Mouse (Mus musculus) CH12.LX (cell line): ENCODE measurements around the gene Cenpx.

Experiments used
- CTCF ChIP-seq, 2 experiments: IDR thresholded peaks in 1 of 2; conservative IDR thresholded peaks in 1 of 2; 2 replicates each; pipeline ENCODE4 v1.5.1; 2011 to 2012; ENCODE audit warnings: low read depth in 2 of 2, low read length in 2 of 2, improper control_type of control experiment in 1 of 2, inconsistent platforms in 1 of 2, mild to moderate bottlenecking in 1 of 2, moderate library complexity in 1 of 2
- GABPA ChIP-seq: IDR thresholded peaks from 2 replicates; pipeline ENCODE4 v1.6.1; 2012; ENCODE audit warnings: low read depth, low read length, improper control_type of control experiment, inconsistent platforms; ENCODE audit not compliant: insufficient replicate concordance
- IRF4 ChIP-seq: IDR thresholded peaks from 2 replicates; pipeline ENCODE4 v1.6.1; 2014; ENCODE audit warnings: low read depth, mild to moderate bottlenecking, inconsistent platforms, low read length, improper control_type of control experiment
- POLR2A ChIP-seq: IDR thresholded peaks from 2 replicates; pipeline ENCODE4 v1.6.1; 2011; ENCODE audit warnings: low read depth, mild to moderate bottlenecking, improper control_type of control experiment, low read length

DNA sequence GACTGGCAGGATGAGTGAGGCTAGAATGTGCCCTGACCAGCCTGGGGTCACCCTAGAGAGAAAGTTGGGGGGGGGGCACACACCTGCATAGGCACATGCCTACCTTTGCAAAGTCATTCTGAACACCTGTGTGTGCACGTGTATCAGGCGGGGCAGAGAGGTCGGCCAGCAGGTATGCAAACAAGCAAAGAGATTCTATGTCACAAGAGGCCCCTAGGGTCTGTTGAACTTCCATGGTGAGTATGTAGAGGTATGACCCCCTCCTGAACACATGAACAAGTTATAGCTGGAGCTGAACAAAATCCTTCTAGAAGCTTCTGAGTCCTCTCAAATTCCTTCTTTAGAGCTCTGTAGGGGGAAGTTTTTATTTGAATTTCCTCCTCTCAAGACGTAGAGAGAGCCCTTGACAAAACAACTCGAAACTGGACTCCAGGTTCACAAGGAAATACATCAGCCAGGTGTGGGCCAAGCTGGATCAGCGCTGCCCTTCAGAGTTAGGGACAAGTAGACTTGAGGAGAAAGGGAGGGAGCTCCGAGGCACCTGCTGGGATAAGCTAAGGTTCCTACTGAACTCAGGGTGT, 30.7 kb upstream of the Cenpx start:
- TF ChIP-seq CTCF (conservative IDR thresholded peaks at IDR 0.05 in 1 of 2, IDR thresholded peaks at IDR 0.05 in 1 of 2; ENCODE audit: low read depth in 2 of 2, low read length in 2 of 2) (no peak), GABPA (no peak), IRF4 (no peak), POLR2A (no peak)
